Mouse (Mus musculus): ENCODE measurements at regions not wholly inside any gene's neighbourhood (a gene's known extent, or its start where the extent isn't known, plus 50 kb on each side); places are given as distances from the start of the nearest gene placed in this dataset.

- WGBS, result 85% methylated on average over 4 of the region's 4 CpGs
- Histone ChIP-seq H3K36me3 (ENCODE audit: control insufficient read depth, insufficient read depth, low read length) (no peaks in the 10 kb centered on the region), H3K4me3 (ENCODE audit: insufficient read depth, low read depth, low read length) (no peak overlapping the region), H3K27me3 (replicated peaks; ENCODE audit: control insufficient read depth, insufficient read depth, low read length) (no peaks in the 10 kb centered on the region), H3K4me1 (ENCODE audit: control insufficient read depth, insufficient read depth, low read length) (no peaks in the 10 kb centered on the region), H3K27ac (ENCODE audit: insufficient read depth, low read depth, low read length) (no peak overlapping the region)
- DNase-seq, result no peak
- TF ChIP-seq POLR2A (IDR thresholded peaks at IDR 0.05; ENCODE audit: low read depth, low read length) (no peak), CTCF (conservative IDR thresholded peaks at IDR 0.05; ENCODE audit: insufficient read depth, insufficient read length, low read depth, low read length) (no peak)
Observed at GRCm38 (mm10) chr7:37120776-37121175, 422.9 kb downstream of the Tshz3 start.

- H3K36me3 ChIP-seq (ENCODE audit: control insufficient read depth, insufficient read depth, low read length), result no peaks in the 10 kb centered on the region
- peak; percentile 22 for DNase-seq
- no peaks in the 10 kb centered on the region for H3K27me3 ChIP-seq (replicated peaks; ENCODE audit: control insufficient read depth, insufficient read depth, low read length)
- peak overlapping the region; percentile 36; the same call in 1 of the 2 replicates for H3K4me3 ChIP-seq (ENCODE audit: insufficient read depth, low read depth, low read length)
- 74% methylated on average over 12 of the region's 12 CpGs for WGBS
- no peaks in the 10 kb centered on the region for H3K4me1 ChIP-seq (ENCODE audit: control insufficient read depth, insufficient read depth, low read length)
- H3K27ac ChIP-seq (ENCODE audit: insufficient read depth, low read depth, low read length), result no peak overlapping the region
- TF ChIP-seq CTCF (conservative IDR thresholded peaks at IDR 0.05; ENCODE audit: insufficient read depth, insufficient read length, low read depth, low read length) (no peak), POLR2A (IDR thresholded peaks at IDR 0.05; ENCODE audit: low read depth, low read length) (no peak)
Observed at GRCm38 (mm10) chr7:37140191-37140590, 442.3 kb downstream of the Tshz3 start.

GRCm38 (mm10) chr7:37142780-37143179 lies 444.9 kb downstream of the Tshz3 start:
- 62% methylated on average over 5 of the region's 5 CpGs for WGBS
- DNase-seq, result no peak
- no peak for TF ChIP-seq CTCF (conservative IDR thresholded peaks at IDR 0.05; ENCODE audit: insufficient read depth, insufficient read length, low read depth, low read length)
- no peaks in the 10 kb centered on the region for H3K4me1 ChIP-seq (ENCODE audit: control insufficient read depth, insufficient read depth, low read length)
- no peak overlapping the region for H3K27ac ChIP-seq (ENCODE audit: insufficient read depth, low read depth, low read length)
- H3K4me3 ChIP-seq (ENCODE audit: insufficient read depth, low read depth, low read length), result no peak overlapping the region
- no peaks in the 10 kb centered on the region for H3K36me3 ChIP-seq (ENCODE audit: control insufficient read depth, insufficient read depth, low read length)
- no peaks in the 10 kb centered on the region for H3K27me3 ChIP-seq (replicated peaks; ENCODE audit: control insufficient read depth, insufficient read depth, low read length)

GRCm38 (mm10) chr7:37144303-37144702 lies 446.4 kb downstream of the Tshz3 start:
- no peak for TF ChIP-seq POLR2A (IDR thresholded peaks at IDR 0.05; ENCODE audit: low read depth, low read length)
- TF ChIP-seq CTCF (conservative IDR thresholded peaks at IDR 0.05; ENCODE audit: insufficient read depth, insufficient read length, low read depth, low read length), result no peak
- H3K4me3 ChIP-seq (ENCODE audit: insufficient read depth, low read depth, low read length), result no peak overlapping the region
- WGBS, result 29% methylated on average over 6 of the region's 6 CpGs
- H3K27me3 ChIP-seq (replicated peaks; ENCODE audit: control insufficient read depth, insufficient read depth, low read length), result no peaks in the 10 kb centered on the region
- H3K36me3 ChIP-seq (ENCODE audit: control insufficient read depth, insufficient read depth, low read length), result no peaks in the 10 kb centered on the region
- no peaks in the 10 kb centered on the region for H3K4me1 ChIP-seq (ENCODE audit: control insufficient read depth, insufficient read depth, low read length)
- DNase-seq, result no peak
- no peak overlapping the region for H3K27ac ChIP-seq (ENCODE audit: insufficient read depth, low read depth, low read length)

GRCm38 (mm10) chr7:37149711-37150110 lies 451.8 kb downstream of the Tshz3 start:
- no peaks in the 10 kb centered on the region for H3K27me3 ChIP-seq (replicated peaks; ENCODE audit: control insufficient read depth, insufficient read depth, low read length)
- WGBS, result 83% methylated on average over 5 of the region's 5 CpGs
- DNase-seq, result no peak
- no peaks in the 10 kb centered on the region for H3K4me1 ChIP-seq (ENCODE audit: control insufficient read depth, insufficient read depth, low read length)
- TF ChIP-seq CTCF (conservative IDR thresholded peaks at IDR 0.05; ENCODE audit: insufficient read depth, insufficient read length, low read depth, low read length), result no peak
- no peak for TF ChIP-seq POLR2A (IDR thresholded peaks at IDR 0.05; ENCODE audit: low read depth, low read length)
- H3K27ac ChIP-seq (ENCODE audit: insufficient read depth, low read depth, low read length), result no peak overlapping the region
- no peak overlapping the region for H3K4me3 ChIP-seq (ENCODE audit: insufficient read depth, low read depth, low read length)
- no peaks in the 10 kb centered on the region for H3K36me3 ChIP-seq (ENCODE audit: control insufficient read depth, insufficient read depth, low read length)

- Histone ChIP-seq H3K36me3 (ENCODE audit: control insufficient read depth, insufficient read depth, low read length) (no peaks in the 10 kb centered on the region), H3K27ac (ENCODE audit: insufficient read depth, low read depth, low read length) (no peak overlapping the region), H3K27me3 (replicated peaks; ENCODE audit: control insufficient read depth, insufficient read depth, low read length) (no peaks in the 10 kb centered on the region), H3K4me3 (ENCODE audit: insufficient read depth, low read depth, low read length) (no peak overlapping the region), H3K4me1 (ENCODE audit: control insufficient read depth, insufficient read depth, low read length) (no peaks in the 10 kb centered on the region)
- no peak for DNase-seq
- no peak for TF ChIP-seq CTCF (conservative IDR thresholded peaks at IDR 0.05; ENCODE audit: insufficient read depth, insufficient read length, low read depth, low read length)
- no peak for TF ChIP-seq POLR2A (IDR thresholded peaks at IDR 0.05; ENCODE audit: low read depth, low read length)
- 6% methylated on average over 8 of the region's 8 CpGs for WGBS
Observed at GRCm38 (mm10) chr7:37159801-37160200, 461.9 kb downstream of the Tshz3 start.

- TF ChIP-seq CTCF (conservative IDR thresholded peaks at IDR 0.05; ENCODE audit: insufficient read depth, insufficient read length, low read depth, low read length) (no peak), POLR2A (IDR thresholded peaks at IDR 0.05; ENCODE audit: low read depth, low read length) (no peak)
Observed at GRCm38 (mm10) chr7:37168883-37169282, 471.0 kb downstream of the Tshz3 start.

GRCm38 (mm10) chr7:37175746-37176145 lies 477.8 kb downstream of the Tshz3 start:
- Histone ChIP-seq H3K4me3 (ENCODE audit: insufficient read depth, low read depth, low read length) (no peak overlapping the region), H3K4me1 (ENCODE audit: control insufficient read depth, insufficient read depth, low read length) (no peaks in the 10 kb centered on the region), H3K27ac (ENCODE audit: insufficient read depth, low read depth, low read length) (no peak overlapping the region), H3K27me3 (replicated peaks; ENCODE audit: control insufficient read depth, insufficient read depth, low read length) (no peaks in the 10 kb centered on the region), H3K36me3 (ENCODE audit: control insufficient read depth, insufficient read depth, low read length) (no peaks in the 10 kb centered on the region)
- no peak for DNase-seq
- no peak for TF ChIP-seq POLR2A (IDR thresholded peaks at IDR 0.05; ENCODE audit: low read depth, low read length)
- TF ChIP-seq CTCF (conservative IDR thresholded peaks at IDR 0.05; ENCODE audit: insufficient read depth, insufficient read length, low read depth, low read length), result no peak
- WGBS, result 96% methylated on average over 3 of the region's 3 CpGs

More at GRCm38 (mm10) chr7:37168883-37169282, 471.0 kb downstream of the Tshz3 start:
- H3K4me1 ChIP-seq (ENCODE audit: control insufficient read depth, insufficient read depth, low read length), result no peaks in the 10 kb centered on the region
- no peak overlapping the region for H3K4me3 ChIP-seq (ENCODE audit: insufficient read depth, low read depth, low read length)
- WGBS, result 45% methylated on average over 10 of the region's 10 CpGs
- no peaks in the 10 kb centered on the region for H3K27me3 ChIP-seq (replicated peaks; ENCODE audit: control insufficient read depth, insufficient read depth, low read length)
- H3K27ac ChIP-seq (ENCODE audit: insufficient read depth, low read depth, low read length), result no peak overlapping the region
- DNase-seq, result no peak
- no peaks in the 10 kb centered on the region for H3K36me3 ChIP-seq (ENCODE audit: control insufficient read depth, insufficient read depth, low read length)

Data from kidney, adult 2 months (tissue).